Mouse (Mus musculus): Measurements from ENCODE around the gene Net1.

DNA sequence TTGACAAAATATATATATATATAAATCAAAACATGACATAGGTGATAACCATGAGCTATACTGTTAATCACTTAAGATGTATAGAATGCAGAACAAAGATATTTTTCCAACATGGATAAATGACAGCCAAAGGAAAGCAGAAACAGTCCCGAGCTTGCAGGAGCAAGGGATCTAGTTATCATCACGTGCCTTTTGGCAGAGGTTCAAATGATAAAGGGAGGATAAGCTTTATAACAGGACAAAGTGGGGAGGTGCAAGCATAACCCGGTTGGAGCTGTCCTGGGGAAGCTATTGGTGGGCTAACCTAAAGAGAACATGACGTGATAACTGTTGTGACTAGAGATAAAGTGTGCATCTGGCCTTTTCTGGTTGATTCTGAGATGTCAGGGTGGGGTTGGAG is 4.5 kb downstream of the Net1 start:
- TF ChIP-seq CTCF (IDR thresholded peaks at IDR 0.05; ENCODE audit: control insufficient read depth, insufficient read depth, low read length) (no peak), POLR2A (IDR thresholded peaks at IDR 0.05; ENCODE audit: borderline replicate concordance, control insufficient read depth, low read depth, low read length) (no peak)

Data from bone marrow, adult 2 months (tissue).